Mouse (Mus musculus): ENCODE results near the gene Pla2g5. TPM values are rescaled to one million over a fixed set of nuclear protein-coding genes. Genes with fewer than 3 reads are reported as not detected.
"Not testable (repeated sequence)": the region's sequence is repeated elsewhere in the genome, so short reads cannot be mapped to it uniquely, and the experiment has no call there.

The Pla2g5 gene
- total and polyA plus RNA-seq, 3 experiments, result 14.7 to 32.7 (median 16.4) TPM

DNA sequence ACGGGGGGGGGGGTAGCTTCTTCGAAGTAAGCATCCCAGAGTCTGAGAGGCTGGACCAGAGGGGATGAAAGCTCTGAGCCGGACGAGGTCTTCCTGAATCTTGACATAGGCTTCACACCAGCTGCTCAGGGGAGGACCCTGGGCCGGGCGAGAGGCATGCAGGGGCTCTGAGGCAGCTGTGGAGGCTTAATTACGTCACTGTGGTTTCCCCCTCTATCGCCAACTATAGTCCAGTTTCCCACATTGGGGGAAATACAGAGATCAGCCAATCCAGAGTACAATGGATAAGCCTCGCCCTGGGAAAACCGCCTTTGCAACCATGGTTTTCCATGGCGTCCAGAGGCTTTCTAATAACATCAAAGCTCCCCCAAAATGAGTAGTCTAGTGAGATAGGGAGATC is 36.1 kb downstream of the Pla2g5 start:
- no peak for DNase-seq (ENCODE audit: low spot score)
- no peak for TF ChIP-seq TAL1 (conservative IDR thresholded peaks at IDR 0.05; ENCODE audit: low read depth, low read length)
- no peak for TF ChIP-seq POLR2AphosphoS5 (IDR thresholded peaks at IDR 0.05; ENCODE audit: insufficient replicate concordance, low read depth, low read length)
- no peak for TF ChIP-seq CTCF (IDR thresholded peaks at IDR 0.05; ENCODE audit: low read depth, low read length)
- TF ChIP-seq GATA2 (IDR thresholded peaks at IDR 0.05; ENCODE audit: borderline replicate concordance, low read depth, low read length), result no peak
- no peak for TF ChIP-seq GATA1 (IDR thresholded peaks at IDR 0.05; ENCODE audit: borderline replicate concordance, low read length)
- ATAC-seq (ENCODE audit: extremely low read depth, insufficient number of reproducible peaks, low FRiP score, poor library complexity, severe bottlenecking), result no peak
- H3K27me3 ChIP-seq (ENCODE audit: insufficient read depth, low read length), result no peaks in the 10 kb centered on the region
- H3K4me1 ChIP-seq (ENCODE audit: insufficient read depth, low read depth, low read length), result no peaks in the 10 kb centered on the region
- H3K9me3 ChIP-seq (replicated peaks), result peaks cover 9% of the 10 kb centered on the region
- no peak overlapping the region for H3K4me3 ChIP-seq (ENCODE audit: low read depth, low read length)
- H3K36me3 ChIP-seq (replicated peaks), result peaks cover 8% of the 10 kb centered on the region

- ATAC-seq (ENCODE audit: extremely low read depth, insufficient number of reproducible peaks, low FRiP score, poor library complexity, severe bottlenecking) (no peak), DNase-seq (ENCODE audit: low spot score) (no peak)
- H3K36me3 ChIP-seq (replicated peaks), result peaks cover 5% of the 10 kb centered on the region
- peaks cover 5% of the 10 kb centered on the region; the same call in 1 of the 2 replicates for H3K9me3 ChIP-seq (replicated peaks)
- no peak overlapping the region for H3K4me3 ChIP-seq (ENCODE audit: low read depth, low read length)
- no peak for TF ChIP-seq TAL1 (conservative IDR thresholded peaks at IDR 0.05; ENCODE audit: low read depth, low read length)
- no peaks in the 10 kb centered on the region for H3K27me3 ChIP-seq (ENCODE audit: insufficient read depth, low read length)
- H3K4me1 ChIP-seq (ENCODE audit: insufficient read depth, low read depth, low read length), result no peaks in the 10 kb centered on the region
Measured at GRCm38 (mm10) chr4:138825751-138826567, 37.3 kb downstream of the Pla2g5 start.

DNA sequence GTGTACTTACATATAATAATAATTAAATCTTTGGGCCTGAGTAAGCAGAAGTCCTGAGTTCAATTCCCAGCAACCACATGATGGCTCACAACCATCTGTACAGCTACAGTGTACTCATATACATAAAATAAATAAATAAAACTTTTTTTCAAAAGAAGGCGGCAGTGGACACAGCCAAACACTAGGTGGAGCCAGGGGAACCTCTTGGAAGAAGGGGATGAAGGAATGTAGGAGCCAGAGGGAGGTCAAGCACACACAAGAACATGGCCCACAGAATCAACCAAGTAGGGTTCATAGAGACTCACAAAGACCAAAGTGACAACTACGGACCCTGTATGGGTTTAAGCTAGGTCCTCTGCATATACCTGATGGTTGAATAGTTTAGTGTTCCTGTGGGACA is 38.6 kb downstream of the Pla2g5 start:
- Histone ChIP-seq H3K27me3 (ENCODE audit: insufficient read depth, low read length) (no peaks in the 10 kb centered on the region), H3K9me3 (replicated peaks) (peaks cover 12% of the 10 kb centered on the region), H3K36me3 (replicated peaks) (peaks cover 11% of the 10 kb centered on the region), H3K4me1 (ENCODE audit: insufficient read depth, low read depth, low read length) (no peaks in the 10 kb centered on the region), H3K4me3 (ENCODE audit: low read depth, low read length) (no peak overlapping the region)
- TF ChIP-seq POLR2AphosphoS5 (IDR thresholded peaks at IDR 0.05; ENCODE audit: insufficient replicate concordance, low read depth, low read length) (no peak), GATA1 (IDR thresholded peaks at IDR 0.05; ENCODE audit: borderline replicate concordance, low read length) (no peak), TAL1 (conservative IDR thresholded peaks at IDR 0.05; ENCODE audit: low read depth, low read length) (no peak), GATA2 (IDR thresholded peaks at IDR 0.05; ENCODE audit: borderline replicate concordance, low read depth, low read length) (no peak), CTCF (IDR thresholded peaks at IDR 0.05; ENCODE audit: low read depth, low read length) (no peak)
- DNase-seq (ENCODE audit: low spot score) (no peak), ATAC-seq (ENCODE audit: extremely low read depth, insufficient number of reproducible peaks, low FRiP score, poor library complexity, severe bottlenecking) (no peak)

- not testable (repeated sequence) for ATAC-seq (ENCODE audit: extremely low read depth, insufficient number of reproducible peaks, low FRiP score, poor library complexity, severe bottlenecking); H3K4me3 ChIP-seq (ENCODE audit: low read depth, low read length); H3K4me1 ChIP-seq (ENCODE audit: insufficient read depth, low read depth, low read length); DNase-seq (ENCODE audit: low spot score); H3K27me3 ChIP-seq (ENCODE audit: insufficient read depth, low read length)
- Histone ChIP-seq H3K9me3 (replicated peaks) (peaks cover 14% of the 10 kb centered on the region), H3K36me3 (replicated peaks) (peaks cover 11% of the 10 kb centered on the region)
Measured at GRCm38 (mm10) chr4:138824161-138824560, 39.1 kb downstream of the Pla2g5 start.

- no peak for ATAC-seq (ENCODE audit: extremely low read depth, insufficient number of reproducible peaks, low FRiP score, poor library complexity, severe bottlenecking)
- Histone ChIP-seq H3K36me3 (replicated peaks) (peaks cover 20% of the 10 kb centered on the region), H3K27me3 (ENCODE audit: insufficient read depth, low read length) (no peaks in the 10 kb centered on the region), H3K4me3 (ENCODE audit: low read depth, low read length) (no peak overlapping the region), H3K4me1 (ENCODE audit: insufficient read depth, low read depth, low read length) (no peaks in the 10 kb centered on the region), H3K9me3 (replicated peaks) (peaks cover 29% of the 10 kb centered on the region)
- TF ChIP-seq GATA2 (IDR thresholded peaks at IDR 0.05; ENCODE audit: borderline replicate concordance, low read depth, low read length), result no peak
- DNase-seq (ENCODE audit: low spot score), result no peak
Measured at GRCm38 (mm10) chr4:138821036-138821435, 42.2 kb downstream of the Pla2g5 start.

- H3K36me3 ChIP-seq (replicated peaks), result peaks cover 29% of the 10 kb centered on the region
- H3K27me3 ChIP-seq (ENCODE audit: insufficient read depth, low read length), result no peaks in the 10 kb centered on the region
- no peak for TF ChIP-seq CTCF (IDR thresholded peaks at IDR 0.05; ENCODE audit: low read depth, low read length)
- no peak for TF ChIP-seq GATA2 (IDR thresholded peaks at IDR 0.05; ENCODE audit: borderline replicate concordance, low read depth, low read length)
- no peak for TF ChIP-seq GATA1 (IDR thresholded peaks at IDR 0.05; ENCODE audit: borderline replicate concordance, low read length)
- no peak for TF ChIP-seq POLR2AphosphoS5 (IDR thresholded peaks at IDR 0.05; ENCODE audit: insufficient replicate concordance, low read depth, low read length)
- no peak for TF ChIP-seq TAL1 (conservative IDR thresholded peaks at IDR 0.05; ENCODE audit: low read depth, low read length)
- DNase-seq (ENCODE audit: low spot score), result no peak
- ATAC-seq (ENCODE audit: extremely low read depth, insufficient number of reproducible peaks, low FRiP score, poor library complexity, severe bottlenecking), result no peak
- H3K9me3 ChIP-seq (replicated peaks), result peaks cover 35% of the 10 kb centered on the region
- H3K4me3 ChIP-seq (ENCODE audit: low read depth, low read length), result no peak overlapping the region; the same call in 1 of the 2 replicates
- H3K4me1 ChIP-seq (ENCODE audit: insufficient read depth, low read depth, low read length), result no peaks in the 10 kb centered on the region
Measured at GRCm38 (mm10) chr4:138819101-138819500, 44.2 kb downstream of the Pla2g5 start.

DNA sequence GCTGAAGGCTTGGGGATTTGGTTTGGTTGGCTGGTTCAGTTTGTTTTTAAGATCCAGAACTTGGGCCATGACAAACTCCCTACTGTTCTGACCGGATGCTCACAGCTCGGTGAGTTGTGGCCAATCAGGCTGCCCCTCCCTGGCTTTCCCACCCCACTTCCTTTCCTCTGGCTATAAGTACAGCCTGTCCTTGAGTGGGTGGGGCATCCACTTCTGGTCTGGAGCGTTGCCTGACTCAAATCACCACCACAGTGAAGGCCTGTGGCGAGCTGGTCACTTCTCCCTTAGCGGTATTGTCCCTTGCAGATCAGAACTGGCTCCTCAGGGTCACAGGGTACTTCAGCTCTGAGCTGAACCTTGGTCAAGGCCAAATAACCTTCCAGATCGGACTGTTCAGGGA is 45.5 kb downstream of the Pla2g5 start:
- H3K36me3 ChIP-seq (replicated peaks), result peaks cover 39% of the 10 kb centered on the region
- no peak for ATAC-seq (ENCODE audit: extremely low read depth, insufficient number of reproducible peaks, low FRiP score, poor library complexity, severe bottlenecking)
- H3K4me1 ChIP-seq (ENCODE audit: insufficient read depth, low read depth, low read length), result no peaks in the 10 kb centered on the region
- no peak for TF ChIP-seq GATA1 (IDR thresholded peaks at IDR 0.05; ENCODE audit: borderline replicate concordance, low read length)
- TF ChIP-seq CTCF (IDR thresholded peaks at IDR 0.05; ENCODE audit: low read depth, low read length), result no peak
- TF ChIP-seq TAL1 (conservative IDR thresholded peaks at IDR 0.05; ENCODE audit: low read depth, low read length), result no peak
- TF ChIP-seq GATA2 (IDR thresholded peaks at IDR 0.05; ENCODE audit: borderline replicate concordance, low read depth, low read length), result no peak
- TF ChIP-seq POLR2AphosphoS5 (IDR thresholded peaks at IDR 0.05; ENCODE audit: insufficient replicate concordance, low read depth, low read length), result no peak
- H3K9me3 ChIP-seq (replicated peaks), result peaks cover 43% of the 10 kb centered on the region
- H3K4me3 ChIP-seq (ENCODE audit: low read depth, low read length), result no peak overlapping the region
- H3K27me3 ChIP-seq (ENCODE audit: insufficient read depth, low read length), result no peaks in the 10 kb centered on the region
- DNase-seq (ENCODE audit: low spot score), result no peak

Measured in G1E (cell line).